Mouse (Mus musculus) forebrain, embryonic 11.5 days (tissue): ENCODE data around the gene Syde2. TPM values are rescaled to one million over a fixed set of nuclear protein-coding genes. Genes with fewer than 3 reads are reported as not detected.

Experiments
- ATAC-seq: fragments of 200-750 bp; cut with Nextera tagmentation; replicated peaks from 2 replicates; pipeline ENCODE4 v1.8.0; 2017; ENCODE audit warnings: moderate TSS enrichment; ENCODE audit not compliant: low FRiP score
- DNase-seq: peaks from one replicate; pipeline ENCODE4 v3.0.0-alpha.2; 2017; ENCODE audit warnings: low spot score
- H3K27ac ChIP-seq: fragments of 300-500 bp; sonication (generic); 2 replicates; pipeline ENCODE4 v1.5.1; 2014; ENCODE audit warnings: low read depth, low read length
- H3K27me3 ChIP-seq: fragments of 300-500 bp; sonication (generic); 2 replicates; pipeline ENCODE4 v1.6.1; 2014; ENCODE audit warnings: mild to moderate bottlenecking, low read length, mixed read lengths; ENCODE audit not compliant: control insufficient read depth, insufficient read depth
- H3K36me3 ChIP-seq: fragments of 300-500 bp; sonication (generic); 2 replicates; pipeline ENCODE4 v1.6.1; 2014; ENCODE audit warnings: mild to moderate bottlenecking, low read length, moderate library complexity, mixed read lengths; ENCODE audit not compliant: control insufficient read depth, insufficient read depth
- H3K4me1 ChIP-seq: fragments of 300-500 bp; sonication (generic); replicated peaks from 2 replicates; pipeline ENCODE4 v1.6.1; 2014; ENCODE audit warnings: low read length, mixed read lengths; ENCODE audit not compliant: control insufficient read depth, insufficient read depth
- H3K4me2 ChIP-seq: fragments of 300-500 bp; sonication (generic); 2 replicates; pipeline ENCODE4 v1.6.1; 2014; ENCODE audit warnings: low read depth, mild to moderate bottlenecking, low read length, moderate library complexity, mixed read lengths; ENCODE audit not compliant: severe bottlenecking
- H3K4me3 ChIP-seq: fragments of 300-500 bp; sonication (generic); 2 replicates; pipeline ENCODE4 v1.5.1; 2014; ENCODE audit warnings: low read depth, low read length
- H3K9ac ChIP-seq: fragments of 300-500 bp; sonication (generic); 2 replicates; pipeline ENCODE4 v1.6.1; 2014; ENCODE audit warnings: low read length
- H3K9me3 ChIP-seq: fragments of 300-500 bp; sonication (generic); 2 replicates; pipeline ENCODE4 v1.6.1; 2016; ENCODE audit warnings: low read length, mixed read lengths; ENCODE audit not compliant: control insufficient read depth
- WGBS: fragments of 180-500 bp; shearing (Covaris S2); extraction: QIAGEN DNeasy Blood & Tissue Kit; methylation state at CpG from one replicate; pipeline ENCODE4 v1.1.7; 2014; 5-methylcytosine and 5-hydroxymethylcytosine counted together
- polyA plus RNA-seq: library from polyadenylated mRNA; unstranded; fragments of >200 nt; fragmentation: Nextera tagmentation; extraction: Ambion mirVana; gene quantifications from 2 replicates; pipeline ENCODE4 v1.2.1, GENCODE M21; 2014

Syde2 gene
- polyA plus RNA-seq: 1.6 and 2.0 TPM in 2 replicates

DNA sequence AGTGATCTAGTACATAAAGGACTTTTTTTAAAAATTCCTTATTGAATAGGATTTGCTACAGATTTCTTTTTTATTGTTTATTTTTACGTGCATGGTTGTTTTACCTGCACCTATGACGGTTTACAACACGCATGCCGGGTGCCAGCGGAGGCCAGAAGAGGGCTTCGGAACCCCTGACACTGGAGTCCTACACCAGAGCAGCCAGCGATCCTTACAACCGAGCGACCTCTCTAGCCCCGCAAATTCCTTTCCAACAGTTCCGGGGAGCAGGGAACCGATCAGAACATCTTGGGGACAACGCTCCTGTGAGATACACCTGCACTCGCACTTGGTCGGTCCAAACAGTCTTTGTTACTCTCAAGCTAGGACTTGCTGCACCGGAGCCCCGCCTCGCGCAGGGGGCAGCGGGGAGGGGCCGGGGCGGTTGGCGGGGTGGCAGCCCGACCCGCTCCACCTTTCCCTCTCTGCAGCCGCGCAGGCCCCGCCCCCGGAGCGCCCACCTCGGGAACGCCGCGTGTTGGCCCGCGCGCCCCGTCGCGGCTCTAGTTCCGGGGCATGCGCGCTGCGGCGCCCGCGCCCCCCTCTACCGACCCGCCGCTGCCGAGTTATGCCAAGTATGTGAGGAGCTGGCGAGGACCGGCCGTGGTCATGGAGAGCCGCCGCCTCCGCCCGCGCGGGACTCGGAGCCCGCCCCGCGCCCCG, at the start of gene Syde2:
Gene Syde2 (plus strand): TSS at position 603 of the 702 bp plus-strand sequence.
- peak; percentile 91 for DNase-seq
- 1% methylated on average over 64 of the region's 65 CpGs for WGBS
- Histone ChIP-seq H3K4me1 (0 out of 2 replicates have a peak, but pooled peaks cover 2% of the 10 kb centered on the region), H3K9ac (peak within 1 kb of the TSS; percentile 69), H3K36me3 (no peaks in the 10 kb centered on the region), H3K27me3 (peaks cover 9% of the 10 kb centered on the region), H3K27ac (peak within 1 kb of the TSS; percentile 10; the same call in 1 of the 2 replicates), H3K4me2 (peak within 1 kb of the TSS; percentile 74), H3K9me3 (no peaks in the 10 kb centered on the region), H3K4me3 (peak within 1 kb of the TSS; percentile 66)
- peak; percentile 87 for ATAC-seq

DNA sequence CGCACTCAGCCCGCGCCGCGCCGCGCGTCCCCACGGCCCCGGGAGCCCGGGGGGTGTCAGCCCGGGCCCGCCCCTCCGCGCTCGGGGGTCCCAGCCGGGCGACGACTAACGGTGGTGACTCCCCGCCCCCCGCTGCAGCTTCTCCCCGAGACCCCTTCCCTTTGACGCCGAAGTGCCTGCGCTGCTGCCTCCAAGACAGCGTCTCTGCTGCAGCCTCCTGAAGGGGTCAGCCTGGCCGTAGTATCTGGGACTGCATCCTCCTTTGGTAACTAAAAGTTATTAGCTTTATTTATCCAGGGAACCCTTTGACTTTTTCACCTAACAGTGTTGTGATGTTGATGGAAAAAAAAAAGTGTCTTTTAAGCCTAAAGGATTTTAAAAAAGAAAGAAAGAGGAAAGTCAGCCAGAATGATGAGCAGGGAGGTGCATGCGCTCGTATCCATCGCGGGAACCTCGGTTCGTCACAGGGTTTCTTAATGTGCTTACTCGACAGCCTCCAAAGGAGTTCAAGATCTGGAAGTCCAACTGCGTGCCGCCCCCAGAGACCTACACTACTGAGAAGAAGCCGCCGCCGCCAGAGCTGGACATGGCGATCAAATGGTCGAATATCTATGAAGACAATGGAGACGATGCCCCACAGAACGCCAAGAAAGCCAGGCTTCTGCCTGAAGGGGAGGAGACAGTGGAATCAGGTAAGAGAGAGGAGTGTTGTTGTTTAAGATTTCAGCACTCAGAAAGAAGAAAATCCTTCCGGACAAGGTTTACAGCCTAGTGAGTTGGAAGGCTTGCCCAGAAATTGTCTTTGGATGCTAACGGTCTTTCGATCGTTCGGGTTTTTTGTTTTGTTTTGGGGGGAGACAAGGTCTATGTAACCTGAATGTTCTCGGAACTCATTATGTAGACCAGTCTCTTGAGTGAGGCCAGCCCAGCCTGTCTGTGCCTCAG, 49.0 kb upstream of the Syde2 start:
- no peak for DNase-seq
- no peaks in the 10 kb centered on the region for H3K27me3 ChIP-seq
- peak overlapping the region; percentile 69 for H3K9ac ChIP-seq
- H3K4me2 ChIP-seq: peak overlapping the region; percentile 61
- H3K36me3 ChIP-seq: no peaks in the 10 kb centered on the region; the same call in 1 of the 2 replicates
- H3K4me3 ChIP-seq: peak overlapping the region; percentile 97
- H3K4me1 ChIP-seq: peaks cover 8% of the 10 kb centered on the region
- no peak; the same call in none of the 2 replicates for ATAC-seq
- H3K9me3 ChIP-seq: no peaks in the 10 kb centered on the region
- H3K27ac ChIP-seq: no peak overlapping the region
- WGBS: 23% methylated on average over 47 of the region's 50 CpGs

DNA sequence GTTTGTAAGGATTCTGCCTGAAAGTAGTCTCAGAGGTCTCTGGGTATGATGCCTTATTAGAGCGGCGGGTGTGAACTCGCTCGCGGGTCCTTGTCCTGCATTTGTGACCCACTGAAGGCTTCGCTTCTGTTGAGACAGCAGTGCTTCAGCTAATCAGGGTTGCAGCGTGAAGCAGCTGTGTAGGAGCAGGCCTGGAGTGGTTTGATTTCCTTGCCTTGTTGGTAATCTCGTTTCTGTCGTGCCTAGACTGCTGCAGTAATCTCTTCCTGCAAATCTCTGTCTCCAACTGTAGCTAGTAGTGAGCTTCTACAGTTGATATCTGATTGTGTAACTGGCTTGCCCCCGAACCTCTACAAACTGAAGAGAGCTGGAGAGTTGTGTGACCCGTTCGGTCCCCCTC, 48.3 kb upstream of the Syde2 start:
- peaks cover 8% of the 10 kb centered on the region for H3K4me1 ChIP-seq
- no peaks in the 10 kb centered on the region; the same call in 1 of the 2 replicates for H3K36me3 ChIP-seq
- no peaks in the 10 kb centered on the region for H3K9me3 ChIP-seq
- H3K9ac ChIP-seq: no peak overlapping the region
- no peak overlapping the region for H3K27ac ChIP-seq
- no peak for ATAC-seq
- no peaks in the 10 kb centered on the region for H3K27me3 ChIP-seq
- H3K4me2 ChIP-seq: peak overlapping the region; percentile 61; the same call in 1 of the 2 replicates
- WGBS: 86% methylated on average over 12 of the region's 12 CpGs
- H3K4me3 ChIP-seq: peak overlapping the region; percentile 3; the same call in 1 of the 2 replicates
- DNase-seq: no peak

DNA sequence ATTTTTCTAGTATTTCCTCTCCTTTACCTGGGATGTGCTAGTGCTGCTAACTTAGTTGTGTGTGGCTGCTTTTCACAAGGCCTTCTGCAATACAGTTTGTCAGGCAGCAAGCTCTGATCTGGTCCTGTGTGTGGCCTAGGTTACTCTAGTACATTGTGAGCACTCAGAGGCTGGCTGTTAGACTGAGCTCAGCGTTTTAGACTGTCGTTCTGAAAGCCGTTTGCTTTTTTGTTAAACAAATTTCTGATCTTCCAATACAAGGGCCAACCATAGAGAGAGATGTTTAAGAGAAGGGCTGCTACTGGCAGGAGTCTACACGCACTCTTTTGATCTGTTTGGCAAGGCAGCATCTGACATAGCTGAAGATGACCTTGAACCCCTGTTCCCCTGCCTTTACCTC, 47.7 kb upstream of the Syde2 start:
- no peak for ATAC-seq
- Histone ChIP-seq H3K4me1 (peaks cover 8% of the 10 kb centered on the region), H3K27me3 (no peaks in the 10 kb centered on the region), H3K27ac (no peak overlapping the region), H3K4me2 (no peak overlapping the region), H3K9me3 (no peaks in the 10 kb centered on the region), H3K36me3 (no peaks in the 10 kb centered on the region; the same call in 1 of the 2 replicates), H3K4me3 (no peak overlapping the region), H3K9ac (no peak overlapping the region)
- no peak for DNase-seq
- 89% methylated on average over 4 of the region's 4 CpGs for WGBS

DNA sequence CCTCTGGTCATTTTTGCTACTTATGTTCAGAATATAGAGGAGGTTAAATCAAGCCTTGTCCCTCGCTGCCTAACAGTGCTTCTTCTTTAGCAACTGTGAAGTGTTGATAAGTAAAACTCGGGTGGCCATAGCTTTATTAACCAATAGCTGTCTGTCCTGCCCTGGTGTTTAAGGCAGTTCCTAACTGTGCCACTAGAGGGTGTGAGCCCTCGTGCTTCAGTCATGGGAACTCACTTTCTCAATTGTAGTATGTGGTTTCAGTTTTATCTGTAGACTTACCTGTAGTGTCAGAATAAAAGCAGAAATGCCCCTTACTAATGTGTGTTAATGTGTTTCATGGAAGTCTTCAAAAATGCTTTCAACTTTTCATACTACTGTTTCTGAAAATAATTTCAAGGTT, 45.7 kb upstream of the Syde2 start:
- WGBS: 16% methylated on average over 3 of the region's 3 CpGs
- Histone ChIP-seq H3K4me1 (peaks cover 8% of the 10 kb centered on the region), H3K36me3 (no peaks in the 10 kb centered on the region; the same call in 1 of the 2 replicates), H3K4me3 (no peak overlapping the region), H3K4me2 (no peak overlapping the region), H3K27ac (no peak overlapping the region), H3K9ac (no peak overlapping the region), H3K9me3 (no peaks in the 10 kb centered on the region), H3K27me3 (no peaks in the 10 kb centered on the region)
- ATAC-seq: no peak
- DNase-seq: peak; percentile 81

DNA sequence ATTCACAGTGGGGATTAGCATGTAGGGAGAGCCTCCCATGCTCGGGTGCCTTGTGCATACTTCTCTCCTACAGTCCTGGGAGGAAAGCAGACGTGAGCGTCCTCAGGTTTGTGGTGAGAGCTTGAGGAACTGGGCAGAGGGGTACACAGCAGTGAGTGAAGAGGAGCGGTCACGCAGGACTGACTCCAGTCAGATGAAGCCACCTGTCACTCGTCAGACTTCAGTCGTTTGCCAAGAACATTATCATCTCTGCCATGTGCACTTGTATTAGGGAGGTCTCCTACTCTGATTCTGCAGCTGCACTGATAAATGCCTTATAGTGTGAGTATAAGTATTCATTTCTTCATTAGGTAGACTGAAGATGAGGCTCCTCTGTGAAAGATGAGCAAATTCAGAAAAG, 43.3 kb upstream of the Syde2 start:
- H3K9ac ChIP-seq: no peak overlapping the region
- ATAC-seq: no peak
- H3K9me3 ChIP-seq: no peaks in the 10 kb centered on the region
- H3K36me3 ChIP-seq: no peaks in the 10 kb centered on the region; the same call in 1 of the 2 replicates
- no peaks in the 10 kb centered on the region for H3K27me3 ChIP-seq
- no peak for DNase-seq
- no peak overlapping the region for H3K4me2 ChIP-seq
- no peak overlapping the region for H3K27ac ChIP-seq
- no peak overlapping the region for H3K4me3 ChIP-seq
- WGBS: 84% methylated on average over 7 of the region's 7 CpGs
- H3K4me1 ChIP-seq: peaks cover 2% of the 10 kb centered on the region; the same call in 1 of the 2 replicates

DNA sequence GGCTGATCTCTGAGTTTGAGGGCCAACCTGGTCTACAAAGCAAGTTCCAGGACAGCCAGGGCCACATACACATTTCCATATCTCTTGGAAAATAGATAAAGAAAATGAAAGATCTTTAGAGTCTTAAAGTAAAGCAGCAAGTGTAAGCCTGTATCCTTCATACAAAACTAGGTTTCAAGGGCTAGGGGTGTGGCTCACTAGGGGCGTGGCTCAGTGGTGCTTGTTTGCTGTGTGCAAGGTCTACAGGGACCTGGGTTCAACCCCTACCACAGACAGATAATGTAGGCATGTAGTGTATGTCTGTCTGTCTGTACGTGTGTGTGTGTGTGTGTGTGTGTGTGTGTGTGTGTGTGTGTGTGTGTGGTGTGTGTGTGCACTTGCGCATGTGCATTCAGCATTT, 41.8 kb upstream of the Syde2 start:
- ATAC-seq: no peak

DNA sequence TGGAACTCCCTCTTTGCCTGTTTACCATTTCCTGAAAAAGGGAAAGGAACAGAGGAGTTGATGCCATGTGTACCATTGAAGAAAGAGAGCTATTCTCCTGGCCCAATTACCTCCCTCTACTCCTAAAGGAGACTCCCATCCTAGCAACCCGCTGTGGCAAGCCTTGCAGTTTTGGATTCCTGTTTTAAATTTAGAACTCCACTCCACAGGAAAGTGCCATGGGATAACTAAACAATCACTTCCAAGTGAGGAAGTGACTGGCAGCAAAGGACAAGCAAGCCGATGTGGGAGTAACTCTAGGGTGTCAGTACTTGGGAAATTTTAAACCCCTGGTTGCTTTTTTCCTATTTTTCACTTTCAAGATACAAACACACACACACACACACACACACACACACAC, 41.0 kb upstream of the Syde2 start:
- Histone ChIP-seq H3K4me1 (no peaks in the 10 kb centered on the region; the same call in 1 of the 2 replicates), H3K9me3 (no peaks in the 10 kb centered on the region), H3K27ac (no peak overlapping the region; the same call in 1 of the 2 replicates), H3K4me3 (no peak overlapping the region), H3K9ac (no peak overlapping the region), H3K27me3 (no peaks in the 10 kb centered on the region; the same call in 1 of the 2 replicates), H3K36me3 (no peaks in the 10 kb centered on the region; the same call in 1 of the 2 replicates), H3K4me2 (no peak overlapping the region)
- ATAC-seq: no peak
- DNase-seq: no peak
- 63% methylated on average over 2 of the region's 2 CpGs for WGBS

More for the DNA sequence above, 41.8 kb upstream of the Syde2 start:
- Histone ChIP-seq H3K27me3 (no peaks in the 10 kb centered on the region; the same call in 1 of the 2 replicates), H3K36me3 (no peaks in the 10 kb centered on the region; the same call in 1 of the 2 replicates), H3K27ac (no peak overlapping the region), H3K4me2 (no peak overlapping the region), H3K9ac (no peak overlapping the region), H3K9me3 (no peaks in the 10 kb centered on the region), H3K4me3 (no peak overlapping the region), H3K4me1 (no peaks in the 10 kb centered on the region; the same call in 1 of the 2 replicates)
- DNase-seq: no peak
- WGBS: 84% methylated on average over 3 of the region's 3 CpGs
